Mouse (Mus musculus): Measurements from ENCODE around the gene Rtn2.

GRCm38 (mm10) chr7:19319906-19320305, 37.5 kb downstream of the Rtn2 start:
- no peak for TF ChIP-seq CTCF (IDR thresholded peaks at IDR 0.05; ENCODE audit: low read depth, low read length)
- no peak for TF ChIP-seq POLR2A (IDR thresholded peaks at IDR 0.05; ENCODE audit: insufficient read depth, low read length)
- TF ChIP-seq EP300 (IDR thresholded peaks at IDR 0.05; ENCODE audit: insufficient read depth, low read depth, low read length) = no peak

Measured in ES-Bruce4 (cell line).